Mouse (Mus musculus) macrophage (primary cell): ENCODE data around the gene Dbx2. TPM values are rescaled to one million over a fixed set of nuclear protein-coding genes. Genes with fewer than 3 reads are reported as not detected.

ENCODE experiments used
- H3K27ac ChIP-seq: fragments of 350-480 bp; formaldehyde crosslinking; 2 replicates; pipeline ENCODE4 v1.9.0; 2021
- H3K36me3 ChIP-seq: fragments of 350-480 bp; formaldehyde crosslinking; 2 replicates; pipeline ENCODE4 v1.9.0; 2021; ENCODE audit errors: inconsistent target
- H3K4me3 ChIP-seq: fragments of 350-480 bp; formaldehyde crosslinking; 2 replicates; pipeline ENCODE4 v1.9.0; 2021; ENCODE audit errors: inconsistent target
- H3K79me2 ChIP-seq: fragments of 350-480 bp; formaldehyde crosslinking; 2 replicates; pipeline ENCODE4 v1.9.0; 2021; ENCODE audit errors: inconsistent target
- WGBS: methylation state at CpG from one replicate; pipeline ENCODE4 v1.1.7; 2026; ENCODE audit warnings: inconsistent platforms; ENCODE audit not compliant: missing documents; 5-methylcytosine and 5-hydroxymethylcytosine counted together
- polyA plus RNA-seq: library from polyadenylated mRNA; stranded (reverse); fragments of 250-400 nt; gene quantifications from 3 replicates; pipeline ENCODE4 v1.2.4, GENCODE M21; 2018; ENCODE audit warnings: inconsistent platforms

Gene Dbx2
- polyA plus RNA-seq, 1 experiment from 2014 or later, result not detected

GRCm38 (mm10) chr15:95652898-95653707 is 2.7 kb downstream of the Dbx2 start:
- 11% methylated on average over 23 of the region's 23 CpGs for WGBS
- Histone ChIP-seq H3K36me3 (no peaks in the 10 kb centered on the region), H3K79me2 (no peaks in the 10 kb centered on the region), H3K27ac (no peak overlapping the region), H3K4me3 (no peak overlapping the region)

- WGBS, result 11% methylated on average over 3 of the region's 3 CpGs
Measured at GRCm38 (mm10) chr15:95651824-95652223, 3.9 kb downstream of the Dbx2 start.

GRCm38 (mm10) chr15:95643505-95644029 is 12.2 kb downstream of the Dbx2 start:
- no peaks in the 10 kb centered on the region for H3K79me2 ChIP-seq
- H3K27ac ChIP-seq, result no peak overlapping the region
- H3K36me3 ChIP-seq, result no peaks in the 10 kb centered on the region
- WGBS, result 96% methylated on average over 14 of the region's 15 CpGs
- no peak overlapping the region for H3K4me3 ChIP-seq

More at GRCm38 (mm10) chr15:95651824-95652223, 3.9 kb downstream of the Dbx2 start:
- Histone ChIP-seq H3K27ac (no peak overlapping the region), H3K4me3 (no peak overlapping the region), H3K36me3 (no peaks in the 10 kb centered on the region), H3K79me2 (no peaks in the 10 kb centered on the region)

GRCm38 (mm10) chr15:95640347-95640746 is 15.4 kb downstream of the Dbx2 start:
- no peak overlapping the region for H3K27ac ChIP-seq
- no peak overlapping the region for H3K4me3 ChIP-seq
- H3K36me3 ChIP-seq, result no peaks in the 10 kb centered on the region
- no peaks in the 10 kb centered on the region for H3K79me2 ChIP-seq
- WGBS, result 33% methylated on average over 11 of the region's 11 CpGs

- H3K4me3 ChIP-seq, result no peak overlapping the region
- no peak overlapping the region for H3K27ac ChIP-seq
- H3K36me3 ChIP-seq, result no peaks in the 10 kb centered on the region
- WGBS, result 85% methylated on average over 9 of the region's 9 CpGs
- no peaks in the 10 kb centered on the region for H3K79me2 ChIP-seq
Measured at GRCm38 (mm10) chr15:95639829-95640134, 16.0 kb downstream of the Dbx2 start.

- H3K79me2 ChIP-seq, result no peaks in the 10 kb centered on the region
- no peaks in the 10 kb centered on the region for H3K36me3 ChIP-seq
- 91% methylated on average over 18 of the region's 20 CpGs for WGBS
- H3K27ac ChIP-seq, result no peak overlapping the region
- H3K4me3 ChIP-seq, result no peak overlapping the region
Measured at GRCm38 (mm10) chr15:95639115-95639828, 16.5 kb downstream of the Dbx2 start.

GRCm38 (mm10) chr15:95624396-95624795 is 31.4 kb downstream of the Dbx2 start:
- WGBS, result 79% methylated on average over 4 of the region's 4 CpGs
- no peak overlapping the region for H3K4me3 ChIP-seq
- no peaks in the 10 kb centered on the region for H3K36me3 ChIP-seq
- no peaks in the 10 kb centered on the region for H3K79me2 ChIP-seq
- H3K27ac ChIP-seq, result no peak overlapping the region

- Histone ChIP-seq H3K79me2 (no peaks in the 10 kb centered on the region), H3K36me3 (no peaks in the 10 kb centered on the region), H3K27ac (no peak overlapping the region), H3K4me3 (no peak overlapping the region)
- 71% methylated on average over 8 of the region's 8 CpGs for WGBS
Measured at GRCm38 (mm10) chr15:95622797-95623196, 33.0 kb downstream of the Dbx2 start.

- 73% methylated on average over 1 of the region's 1 CpGs for WGBS
- Histone ChIP-seq H3K27ac (no peak overlapping the region), H3K36me3 (no peaks in the 10 kb centered on the region), H3K79me2 (no peaks in the 10 kb centered on the region), H3K4me3 (no peak overlapping the region)
Measured at GRCm38 (mm10) chr15:95612600-95612999, 43.2 kb downstream of the Dbx2 start.

- WGBS, result 86% methylated on average over 6 of the region's 6 CpGs
- H3K79me2 ChIP-seq, result no peaks in the 10 kb centered on the region
- H3K36me3 ChIP-seq, result no peaks in the 10 kb centered on the region
- no peak overlapping the region for H3K27ac ChIP-seq
- H3K4me3 ChIP-seq, result no peak overlapping the region
Measured at GRCm38 (mm10) chr15:95601179-95601578, 54.6 kb downstream of the Dbx2 start.

GRCm38 (mm10) chr15:95598630-95599029 is 57.1 kb downstream of the Dbx2 start:
- WGBS, result 58% methylated on average over 1 of the region's 1 CpGs
- H3K4me3 ChIP-seq, result no peak overlapping the region
- no peaks in the 10 kb centered on the region for H3K79me2 ChIP-seq
- H3K36me3 ChIP-seq, result no peaks in the 10 kb centered on the region
- H3K27ac ChIP-seq, result no peak overlapping the region

- 89% methylated on average over 15 of the region's 15 CpGs for WGBS
- Histone ChIP-seq H3K36me3 (no peaks in the 10 kb centered on the region), H3K27ac (no peak overlapping the region), H3K79me2 (no peaks in the 10 kb centered on the region), H3K4me3 (no peak overlapping the region)
Measured at GRCm38 (mm10) chr15:95586906-95587305, 68.9 kb downstream of the Dbx2 start.

- Histone ChIP-seq H3K36me3 (no peaks in the 10 kb centered on the region), H3K79me2 (no peaks in the 10 kb centered on the region), H3K27ac (no peak overlapping the region), H3K4me3 (no peak overlapping the region)
- 81% methylated on average over 4 of the region's 4 CpGs for WGBS
Measured at GRCm38 (mm10) chr15:95584891-95585290, 70.9 kb downstream of the Dbx2 start.

- Histone ChIP-seq H3K4me3 (no peak overlapping the region), H3K36me3 (no peaks in the 10 kb centered on the region), H3K27ac (no peak overlapping the region), H3K79me2 (no peaks in the 10 kb centered on the region)
- 23% methylated on average over 5 of the region's 5 CpGs for WGBS
Measured at GRCm38 (mm10) chr15:95574661-95575060, 81.1 kb downstream of the Dbx2 start.
